Mouse (Mus musculus) large intestine, adult 2 months (tissue): ENCODE data around the gene Ubox5. TPM values are rescaled to one million over a fixed set of nuclear protein-coding genes. Genes with fewer than 3 reads are reported as not detected.

Source experiments
- DNase-seq: peaks from one replicate; pipeline ENCODE4 v3.0.0-alpha.2; 2012; ENCODE audit warnings: low read depth, low spot score
- WGBS: fragments of 180-500 bp; shearing (Covaris S2); methylation state at CpG from one replicate; pipeline ENCODE4 v1.1.7; 2018; 5-methylcytosine and 5-hydroxymethylcytosine counted together
- polyA plus RNA-seq: library from polyadenylated mRNA; depleted of rRNA; stranded (reverse); fragments of >200 nt; gene quantifications from 2 replicates; pipeline ENCODE4 v1.2.3, GENCODE M21; 2012

The Ubox5 gene
- polyA plus RNA-seq, 1 experiment, result 5.9 TPM

DNA sequence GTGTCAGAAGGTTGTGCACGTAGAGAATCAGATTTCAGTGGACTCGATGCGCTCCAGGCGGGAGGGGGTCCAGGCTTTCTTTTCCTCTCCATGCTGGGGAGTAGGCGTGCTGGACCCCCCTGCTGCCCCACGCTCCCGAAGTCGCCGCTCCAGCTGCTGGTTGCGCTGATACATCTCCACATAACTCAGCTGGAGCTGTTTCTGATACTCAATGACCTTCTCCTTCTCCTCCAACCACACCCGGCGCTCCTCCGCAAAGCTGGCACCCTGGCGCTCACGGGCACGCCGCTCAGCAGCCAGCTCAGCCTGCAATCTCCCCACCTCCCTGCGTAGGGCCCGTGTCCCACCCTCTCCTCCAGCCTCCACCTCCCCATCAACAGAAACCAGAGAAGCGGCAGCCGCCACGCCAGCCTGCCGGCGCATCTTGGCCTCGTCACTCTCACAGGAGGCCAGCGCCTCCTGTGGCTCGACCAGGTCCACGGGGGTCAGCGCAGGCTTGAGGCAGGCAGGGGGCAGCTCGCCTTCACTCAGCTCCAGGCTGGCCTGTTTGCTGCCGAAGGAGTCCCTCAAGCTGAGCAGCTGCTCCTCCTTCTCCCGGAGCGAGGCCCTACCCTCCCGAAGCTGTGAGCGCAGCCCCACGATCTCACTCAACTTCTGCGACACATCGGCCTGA, 5.0 kb upstream of the Ubox5 start:
- DNase-seq, result no peak
- WGBS, result 58% methylated on average over 38 of the region's 38 CpGs

DNA sequence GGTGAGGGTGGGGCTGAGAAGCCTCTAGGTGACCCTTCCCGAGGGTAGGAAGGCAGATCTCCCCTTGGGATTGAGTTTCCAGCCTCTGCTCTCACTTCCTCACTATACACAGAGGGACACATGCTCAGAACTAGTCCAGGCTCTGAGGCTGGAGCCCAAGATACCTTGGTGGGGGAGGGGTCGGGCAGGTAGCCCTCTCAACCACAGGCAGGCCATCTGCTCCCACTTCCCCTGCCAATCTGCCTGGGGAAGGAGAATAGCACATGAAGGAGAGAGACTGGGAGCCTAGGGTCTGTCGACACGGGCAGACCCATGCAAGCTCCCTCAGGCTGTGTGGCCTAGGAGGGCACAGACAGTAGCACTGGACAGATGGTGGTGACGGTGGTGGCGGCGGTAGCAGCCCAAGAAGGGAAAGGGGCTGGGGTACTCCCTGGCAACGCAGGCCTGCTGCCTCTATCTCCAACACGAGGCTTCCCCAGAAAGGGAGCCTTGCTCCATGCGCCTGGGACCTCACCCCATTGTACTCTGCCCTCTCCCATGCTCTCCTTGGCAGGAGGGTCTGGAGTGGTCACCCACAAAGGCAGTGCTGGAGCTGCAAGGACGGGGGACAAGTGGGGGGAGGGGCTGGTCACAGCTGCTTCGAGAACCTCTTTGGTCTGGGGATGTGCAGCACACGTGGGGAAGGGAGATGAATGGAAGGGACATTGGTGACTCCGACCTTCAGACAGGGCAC, 4.3 kb upstream of the Ubox5 start:
- 69% methylated on average over 14 of the region's 14 CpGs for WGBS
- no peak for DNase-seq

DNA sequence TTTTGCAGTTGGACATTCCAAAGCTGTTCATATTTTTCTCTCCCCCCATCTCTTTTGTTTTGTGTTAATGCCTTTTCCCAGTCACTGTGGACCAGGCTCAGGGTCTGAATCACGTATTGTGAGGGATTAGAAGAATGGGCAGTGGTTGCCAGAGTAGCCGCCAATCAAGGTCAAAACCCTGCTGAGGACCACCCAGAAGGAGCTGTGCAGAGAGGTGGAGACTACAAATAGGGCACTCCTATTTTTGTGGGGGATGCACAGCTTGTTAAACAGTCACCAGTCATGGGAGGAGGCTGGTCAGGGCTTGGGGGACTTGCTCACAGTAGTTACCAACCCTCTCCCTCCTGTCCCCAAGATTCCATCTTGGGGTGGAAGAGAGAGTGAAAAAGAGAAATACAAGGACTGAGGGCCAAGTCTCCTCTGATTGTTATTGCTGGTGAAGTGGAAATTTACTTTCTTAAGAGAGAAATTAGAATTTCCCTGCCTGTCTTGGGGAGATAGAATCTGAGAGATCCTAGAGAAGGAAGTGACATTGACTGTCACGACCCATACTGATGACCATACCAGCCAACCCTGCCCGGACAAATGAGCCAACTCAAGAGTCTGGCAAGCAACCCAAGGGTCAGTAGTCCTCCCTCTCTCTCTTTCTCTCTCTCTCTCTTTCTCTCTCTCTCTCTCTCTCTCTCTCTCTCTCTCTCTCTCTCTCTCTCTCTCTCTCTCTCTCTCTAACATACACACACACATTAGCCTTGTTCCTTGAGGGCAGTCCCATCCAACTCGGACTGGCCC, 3.2 kb upstream of the Ubox5 start:
- WGBS, result 70% methylated on average over 5 of the region's 5 CpGs
- DNase-seq, result no peak

DNA sequence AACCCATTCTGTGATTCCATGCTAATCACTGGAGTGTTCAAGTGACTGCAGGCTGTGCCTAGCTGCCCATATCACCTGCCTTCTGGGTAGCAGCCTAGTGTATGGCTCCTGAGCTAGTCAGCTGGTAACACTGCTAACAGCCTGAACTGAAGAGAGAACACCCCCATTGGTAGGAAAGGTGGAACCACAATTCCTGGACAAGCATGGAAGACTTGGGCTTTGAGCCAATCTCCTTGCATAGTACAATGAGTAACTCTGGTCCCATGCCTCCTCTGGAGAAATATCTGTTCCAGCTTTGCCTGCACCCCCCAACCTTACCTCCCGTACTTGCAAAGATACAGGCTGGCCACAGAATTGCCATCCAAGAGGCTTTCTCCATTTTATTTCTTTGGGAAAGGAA, 2.6 kb upstream of the Ubox5 start:
- 69% methylated on average over 1 of the region's 1 CpGs for WGBS
- DNase-seq, result no peak

DNA sequence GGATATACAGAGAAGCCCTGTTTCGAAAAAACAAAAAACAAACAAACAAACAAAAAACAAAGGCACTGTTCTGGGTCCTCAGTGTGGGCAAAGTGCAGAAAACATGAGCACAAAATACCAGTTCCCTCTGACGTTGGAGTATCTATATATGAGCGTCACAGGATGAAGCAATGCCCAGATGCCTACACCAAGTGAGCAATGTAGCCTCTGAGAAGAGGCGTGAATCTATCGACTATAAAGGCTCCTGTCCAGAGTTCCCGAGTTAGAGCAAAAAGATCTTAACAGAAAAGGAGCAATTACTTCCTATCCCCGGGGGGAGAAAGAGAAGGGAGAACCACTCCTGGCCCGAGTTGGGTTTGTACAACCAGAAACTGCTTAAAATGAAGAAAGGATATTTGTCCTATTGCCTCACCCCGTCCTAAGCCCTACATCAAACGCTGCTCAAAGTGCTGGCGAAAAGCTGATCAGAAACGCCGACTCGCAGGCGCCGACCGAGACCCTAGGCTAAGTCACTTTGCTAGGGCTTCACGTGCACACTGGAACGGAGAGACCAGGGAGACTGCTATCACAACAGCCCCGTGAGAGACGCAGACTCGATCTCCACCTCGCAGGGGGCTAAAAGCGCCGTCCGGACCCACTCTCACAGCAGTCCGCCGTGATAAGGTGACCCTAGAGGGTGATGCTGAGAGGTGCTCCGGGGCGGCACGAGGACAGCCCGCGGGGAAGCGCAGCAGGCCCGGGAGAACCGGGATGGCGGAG, 579 bp downstream of the Ubox5 start:
- DNase-seq, result no peak

DNA sequence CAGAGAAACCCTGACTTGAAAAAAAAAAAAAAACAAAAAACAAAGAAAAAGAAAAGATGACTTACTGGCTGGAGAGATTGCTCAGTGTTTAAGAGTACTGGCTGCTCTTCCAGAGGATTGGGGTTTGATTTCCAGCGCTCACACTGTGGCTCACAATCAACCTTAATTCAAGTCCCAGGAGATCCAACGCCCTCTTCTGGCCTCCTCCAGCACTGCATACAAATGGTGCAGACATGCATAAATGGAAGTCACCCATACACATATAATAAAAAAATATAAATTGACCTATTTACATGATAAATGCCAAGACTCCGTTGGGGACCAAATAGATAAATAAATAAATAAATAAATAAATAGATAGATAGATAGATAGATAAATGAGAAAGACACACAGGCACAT, 1.4 kb downstream of the Ubox5 start:
- 51% methylated on average over 3 of the region's 3 CpGs for WGBS
- no peak for DNase-seq

More for the DNA sequence above, 579 bp downstream of the Ubox5 start:
- WGBS, result 1% methylated on average over 37 of the region's 37 CpGs

DNA sequence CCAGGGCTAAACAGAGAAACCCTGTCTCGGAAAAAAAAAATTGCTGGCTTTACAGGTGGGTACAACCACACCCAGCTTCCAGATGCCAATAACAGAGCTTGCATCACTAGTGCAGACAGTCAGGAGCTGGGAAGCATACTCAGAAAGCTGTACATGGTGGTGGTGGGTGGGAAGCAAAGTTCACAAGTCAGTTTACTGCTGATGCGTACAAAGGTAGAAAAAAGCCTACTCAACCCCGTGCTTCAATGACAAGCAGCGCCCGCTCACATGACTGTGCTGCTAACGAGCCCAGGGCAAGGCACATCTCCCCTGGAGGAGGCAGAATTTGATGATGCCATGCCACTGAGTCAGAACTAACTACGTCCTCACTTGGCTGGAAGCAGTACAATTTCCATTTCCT, 10.9 kb downstream of the Ubox5 start:
- 74% methylated on average over 7 of the region's 7 CpGs for WGBS
- no peak for DNase-seq

DNA sequence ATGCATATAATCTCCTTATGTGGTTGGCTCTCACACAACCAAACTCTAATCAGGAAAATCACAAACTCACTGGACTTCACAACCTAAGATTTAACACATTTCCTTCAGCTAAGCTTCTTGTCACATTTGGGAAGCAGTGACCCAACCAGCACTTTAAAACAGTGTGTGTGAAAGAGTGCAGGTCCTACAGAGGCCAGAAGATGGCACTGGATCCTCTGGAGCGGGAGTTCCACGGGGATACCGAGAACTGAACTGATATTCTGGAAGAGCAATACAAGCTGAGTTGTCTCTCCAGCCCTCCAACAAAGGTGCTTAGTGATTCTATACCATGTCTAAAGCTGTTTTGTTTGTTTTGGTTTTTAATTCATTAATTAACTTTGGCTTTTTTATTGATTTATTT, 16.7 kb downstream of the Ubox5 start:
- 60% methylated on average over 3 of the region's 3 CpGs for WGBS
- DNase-seq, result no peak

DNA sequence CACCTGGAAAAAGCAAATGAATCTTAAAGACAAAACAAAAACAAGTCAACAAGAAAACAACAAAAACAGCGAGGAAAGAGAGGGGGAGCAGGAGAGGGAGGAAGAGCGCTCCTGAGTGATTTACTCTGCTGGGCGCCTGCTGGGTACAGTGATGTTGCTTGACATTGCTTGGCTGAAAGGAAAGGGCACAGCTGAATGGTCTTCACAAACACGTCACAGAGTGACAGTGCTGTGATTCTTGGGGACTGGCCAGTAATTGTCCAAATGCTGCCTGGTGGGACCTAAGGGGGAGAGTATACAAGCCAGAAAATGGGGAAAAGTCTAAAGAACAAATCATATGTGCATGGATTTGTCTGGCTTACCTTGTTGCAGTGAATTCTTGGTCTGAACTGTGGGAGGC, 27.6 kb downstream of the Ubox5 start:
- 88% methylated on average over 4 of the region's 4 CpGs for WGBS

DNA sequence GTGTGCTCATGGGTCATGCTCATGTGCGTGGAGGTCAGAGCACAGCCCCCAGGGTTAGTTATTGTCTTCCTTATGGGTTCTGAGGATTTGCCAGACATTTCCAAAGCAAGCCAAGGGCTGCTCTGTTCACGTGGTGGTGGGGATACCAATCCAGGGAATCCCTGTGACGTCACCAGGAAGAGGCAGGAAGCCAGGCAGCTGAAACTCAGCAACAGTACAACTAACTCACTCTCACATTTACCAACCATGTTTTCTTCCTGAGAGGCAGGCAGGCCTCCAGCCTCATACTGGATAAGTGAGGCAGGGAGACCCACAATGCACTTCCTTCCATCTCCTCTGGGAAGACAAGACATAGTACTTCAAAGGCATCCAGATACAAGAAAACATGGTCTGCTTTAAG, 31.4 kb downstream of the Ubox5 start:
- WGBS, result 76% methylated on average over 3 of the region's 3 CpGs
- no peak for DNase-seq

More for the DNA sequence above, 27.6 kb downstream of the Ubox5 start:
- no peak for DNase-seq

DNA sequence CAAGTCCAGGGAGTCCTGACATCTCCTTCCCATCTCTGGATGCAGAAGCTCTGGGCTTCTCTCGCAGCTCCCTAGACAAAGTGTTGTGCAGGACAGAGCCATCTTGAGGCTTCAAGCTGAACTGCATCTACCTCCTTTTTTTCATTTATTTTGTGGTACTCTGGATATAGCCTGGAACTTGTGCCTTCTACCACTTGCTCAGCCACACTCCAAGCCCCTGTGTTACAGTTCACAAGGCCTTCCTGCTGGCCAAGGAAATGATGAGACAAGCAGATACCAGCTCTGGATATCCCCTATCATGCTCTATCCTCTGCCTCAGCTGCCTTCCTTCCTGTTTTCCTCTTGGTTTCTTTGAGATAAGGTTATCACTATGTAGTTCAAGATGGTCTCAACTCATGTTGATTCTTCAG, 32.2 kb downstream of the Ubox5 start:
- 50% methylated on average over 1 of the region's 1 CpGs for WGBS
- DNase-seq, result no peak

DNA sequence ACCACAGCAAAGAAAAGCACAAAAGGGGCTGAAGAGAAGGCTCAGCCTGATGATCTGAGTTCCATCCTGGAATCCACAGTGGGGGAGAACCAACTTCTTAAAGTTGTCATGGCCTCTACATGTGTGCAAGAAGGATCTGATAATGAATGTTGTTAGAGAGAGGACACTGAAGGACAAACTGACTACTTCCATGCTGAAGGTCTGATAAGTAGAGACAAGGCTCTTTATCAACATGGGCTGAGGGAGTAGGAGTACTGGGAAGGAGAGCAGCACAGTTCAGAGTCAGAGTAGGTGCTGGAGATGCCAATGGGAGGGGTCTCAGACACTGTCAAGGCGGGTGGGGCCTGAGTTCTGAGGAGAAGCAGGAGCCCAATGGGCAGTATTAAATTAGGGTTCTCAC, 34.2 kb downstream of the Ubox5 start:
- no peak for DNase-seq
- whole genome bisulfite sequencing, result 95% methylated on average over 1 of the region's 1 CpGs

DNA sequence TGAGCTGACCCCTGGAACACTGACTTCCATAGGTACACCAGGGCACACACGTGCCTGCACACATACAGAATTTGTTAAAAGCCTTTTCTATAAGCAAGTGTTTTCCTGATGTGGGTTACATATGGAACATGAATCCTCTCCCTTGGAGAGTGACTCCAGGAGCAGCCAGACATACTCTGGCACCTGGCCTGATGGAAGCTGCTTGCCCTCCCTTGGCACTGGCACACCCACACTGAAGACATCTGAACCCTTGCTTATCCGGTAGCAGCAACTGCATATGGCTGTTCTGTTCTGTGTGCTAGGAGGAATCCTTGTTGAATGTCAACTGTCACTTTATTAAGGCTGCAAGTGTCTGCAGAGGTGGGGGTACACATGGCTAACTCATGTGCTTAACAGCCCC, 38.8 kb downstream of the Ubox5 start:
- WGBS, result 91% methylated on average over 2 of the region's 2 CpGs
- DNase-seq, result no peak

DNA sequence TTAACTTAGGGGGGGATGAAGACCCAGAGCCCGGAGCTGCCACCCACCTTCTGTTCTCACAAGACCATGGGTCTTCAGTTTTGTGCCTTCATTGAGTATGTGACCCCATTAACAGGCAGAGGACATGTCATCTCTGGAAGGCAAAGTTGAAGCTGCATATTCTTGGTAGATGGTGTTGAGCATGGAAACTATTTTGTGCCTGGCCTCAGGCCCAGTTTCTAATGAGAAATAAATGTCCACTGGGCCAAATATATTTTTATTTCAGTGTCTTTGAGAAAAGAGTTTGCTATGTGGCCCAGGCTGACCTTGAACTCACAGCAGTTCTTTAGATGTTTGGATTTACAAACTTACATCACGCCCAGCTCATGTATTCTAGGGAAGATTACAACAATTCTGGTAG, 40.1 kb downstream of the Ubox5 start:
- 85% methylated on average over 2 of the region's 2 CpGs for WGBS
- DNase-seq, result no peak

DNA sequence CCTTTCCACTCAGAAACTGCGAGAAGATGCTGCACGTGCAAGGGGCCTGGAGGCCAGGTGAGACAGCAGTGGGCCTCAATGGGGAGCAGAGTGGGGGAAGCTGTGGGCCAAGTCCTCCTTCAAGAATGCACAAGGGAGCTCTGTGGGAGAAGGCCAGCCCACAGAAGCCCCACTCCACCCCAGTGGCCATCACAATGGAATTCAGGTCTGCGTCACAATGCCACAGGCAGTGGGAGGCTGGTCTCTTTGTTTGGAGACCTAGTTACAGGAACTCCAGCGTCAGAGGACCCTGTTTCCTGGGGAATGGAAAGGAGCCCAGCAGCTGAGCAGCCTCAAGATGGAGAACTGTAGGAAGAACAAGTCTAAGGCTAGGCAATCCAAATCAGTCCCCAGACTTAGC, 40.7 kb downstream of the Ubox5 start:
- WGBS, result 64% methylated on average over 4 of the region's 4 CpGs

DNA sequence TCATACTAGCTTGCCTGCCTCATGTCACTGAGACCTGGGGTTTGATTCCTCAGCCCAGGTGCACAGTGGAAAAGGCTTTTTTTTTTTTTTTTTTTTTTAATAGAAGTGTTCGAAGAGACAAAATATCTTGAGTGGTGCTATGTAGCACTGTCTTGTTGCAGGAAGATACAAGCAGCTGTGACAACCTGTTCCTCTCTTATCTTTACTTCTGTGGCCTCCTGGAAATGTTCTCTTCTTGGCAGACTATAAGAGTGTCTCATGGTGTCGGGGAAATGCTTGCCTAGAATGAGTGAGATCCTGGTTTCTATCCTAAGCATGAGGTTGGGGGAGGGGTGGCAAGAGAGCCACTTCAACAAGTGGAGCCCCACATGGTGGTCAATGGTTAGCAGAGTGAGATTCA, 41.5 kb downstream of the Ubox5 start:
- no peak for DNase-seq
- WGBS, result 72% methylated on average over 2 of the region's 2 CpGs

More for the DNA sequence above, 40.7 kb downstream of the Ubox5 start:
- no peak for DNase-seq

DNA sequence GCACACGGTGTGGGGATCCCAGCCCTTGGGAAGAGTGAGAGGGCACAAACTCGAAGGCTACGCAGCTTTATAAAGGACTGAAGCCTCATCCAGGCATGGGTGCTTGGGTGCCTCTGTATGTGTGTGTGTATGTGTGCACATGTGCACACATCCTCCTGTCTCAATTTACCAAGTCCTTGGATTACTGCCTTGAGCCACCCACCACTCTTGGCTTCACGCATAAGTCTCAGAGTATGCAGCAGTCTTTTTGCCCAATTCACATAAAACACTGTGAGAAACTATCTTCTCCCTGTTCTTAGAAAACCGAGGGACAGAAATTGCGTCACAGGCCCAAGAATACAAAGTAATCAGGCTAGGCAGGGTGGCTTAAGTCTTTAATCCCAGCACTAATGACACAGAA, 43.8 kb downstream of the Ubox5 start:
- DNase-seq, result no peak
- 79% methylated on average over 6 of the region's 6 CpGs for WGBS

DNA sequence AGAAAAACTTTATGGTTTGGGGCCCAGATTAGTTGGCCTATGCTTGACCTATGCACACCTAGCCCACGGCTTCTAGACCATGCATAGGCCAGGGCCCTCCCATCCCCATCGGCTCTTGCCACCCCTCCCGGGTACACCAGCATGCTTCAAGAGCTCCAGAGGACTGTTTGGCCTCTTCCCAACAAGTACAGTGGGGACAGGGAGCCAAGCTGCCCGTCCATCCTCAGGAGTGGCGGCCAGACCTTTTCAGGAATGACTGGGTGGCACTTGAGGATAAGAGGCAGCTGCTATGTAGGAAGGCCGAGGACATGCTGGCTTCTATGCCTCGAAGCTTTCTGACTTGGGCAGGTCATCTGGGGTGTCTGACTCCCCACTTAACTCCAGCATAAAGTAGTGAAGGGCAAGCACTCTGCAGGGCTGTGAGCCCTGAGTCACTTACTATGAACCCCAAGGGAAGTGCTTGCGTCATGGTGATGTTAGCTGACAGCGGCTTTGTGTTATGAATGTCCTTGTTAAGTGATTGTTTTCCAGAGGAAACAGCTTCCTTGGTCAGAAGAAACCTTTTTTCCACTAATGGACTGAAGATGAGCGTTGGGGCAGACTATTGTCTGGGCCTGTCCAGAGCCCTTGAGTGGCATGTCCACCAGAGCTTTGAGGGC, 45.8 kb downstream of the Ubox5 start:
- no peak for DNase-seq
- 72% methylated on average over 10 of the region's 10 CpGs for WGBS

DNA sequence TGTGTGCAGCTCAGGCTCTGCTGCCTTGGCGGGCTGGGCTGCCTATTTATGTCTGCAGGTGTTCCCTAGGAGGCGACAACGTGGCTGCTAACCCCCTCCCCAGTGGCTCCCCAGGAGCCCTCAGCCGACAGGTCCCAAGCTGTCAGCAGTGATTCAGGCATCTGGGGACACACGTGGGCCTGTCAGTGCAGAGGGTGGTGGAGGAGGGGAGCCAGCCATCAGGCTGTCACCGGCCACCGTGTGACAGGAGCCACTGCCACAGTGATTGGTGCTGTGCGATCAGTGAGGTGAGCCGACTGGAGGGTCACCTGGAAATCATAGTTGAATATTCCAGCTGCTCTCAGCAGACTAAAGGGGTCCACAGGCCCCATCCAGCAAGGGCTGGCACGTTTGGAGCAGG, 47.3 kb downstream of the Ubox5 start, which contains the start of gene Avp:
TSS of gene Avp (minus strand) at position 3 of the 400 bp plus-strand sequence.
- DNase-seq, result no peak
- WGBS, result 46% methylated on average over 10 of the region's 10 CpGs
